Mouse (Mus musculus): ENCODE results near the gene Fabp2.
A peak's percentile ranks its signal among the peaks of the same experiment; 100 is the strongest.

The Fabp2 gene

GRCm38 (mm10) chr3:122919260-122919659, 24.4 kb downstream of the Fabp2 start, which contains the start of gene Gm10959:
Gm10959 (minus strand) TSS chr3:122919360.
- no peak for DNase-seq (ENCODE audit: low read depth, low spot score)

GRCm38 (mm10) chr3:122920572-122921435, 25.9 kb downstream of the Fabp2 start:
- DNase-seq (ENCODE audit: low read depth, low spot score), result no peak

DNA sequence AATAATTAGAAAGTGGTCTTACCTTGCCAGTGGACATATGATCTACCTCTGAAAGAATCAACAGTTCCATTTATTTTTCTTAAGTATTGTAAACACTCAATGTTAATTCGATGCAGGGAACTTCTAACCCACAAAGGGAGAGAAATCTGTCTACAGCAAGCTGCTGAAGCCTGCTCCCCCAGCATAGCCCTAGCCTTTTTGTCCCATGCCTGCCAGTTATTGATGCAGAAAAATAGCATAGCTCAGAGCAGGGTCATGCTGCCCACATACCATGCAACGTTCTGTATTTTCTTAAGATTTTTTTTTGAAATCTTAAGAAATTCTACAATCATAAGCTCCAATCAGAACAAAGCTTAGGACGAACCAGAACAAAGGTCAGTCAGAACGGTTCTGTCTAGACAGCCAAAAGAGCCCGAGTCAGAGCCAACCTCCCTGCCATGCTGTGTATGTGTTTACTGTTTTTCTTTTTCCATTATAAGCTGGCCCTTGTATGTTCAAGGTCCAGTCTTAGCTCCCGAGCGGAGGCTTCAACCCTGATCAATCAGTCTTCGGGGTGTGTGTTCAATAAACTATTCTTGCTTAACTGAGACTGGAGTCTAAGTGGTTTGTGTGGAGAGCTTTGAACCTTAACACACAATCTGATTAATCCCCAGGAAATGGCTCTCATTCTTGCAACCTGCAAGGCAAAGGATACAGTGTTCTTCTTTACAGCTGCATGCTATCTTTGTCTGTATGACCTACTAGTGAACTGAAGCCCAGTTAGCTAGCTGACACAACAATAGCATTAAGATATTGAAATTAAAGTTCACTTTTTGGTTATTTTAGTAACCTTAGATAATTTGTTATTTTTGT, 27.0 kb downstream of the Fabp2 start:
- no peak for DNase-seq (ENCODE audit: low read depth, low spot score)

GRCm38 (mm10) chr3:122923147-122923546, 28.3 kb downstream of the Fabp2 start:
- DNase-seq (ENCODE audit: low read depth, low spot score), result peak; percentile 16

DNA sequence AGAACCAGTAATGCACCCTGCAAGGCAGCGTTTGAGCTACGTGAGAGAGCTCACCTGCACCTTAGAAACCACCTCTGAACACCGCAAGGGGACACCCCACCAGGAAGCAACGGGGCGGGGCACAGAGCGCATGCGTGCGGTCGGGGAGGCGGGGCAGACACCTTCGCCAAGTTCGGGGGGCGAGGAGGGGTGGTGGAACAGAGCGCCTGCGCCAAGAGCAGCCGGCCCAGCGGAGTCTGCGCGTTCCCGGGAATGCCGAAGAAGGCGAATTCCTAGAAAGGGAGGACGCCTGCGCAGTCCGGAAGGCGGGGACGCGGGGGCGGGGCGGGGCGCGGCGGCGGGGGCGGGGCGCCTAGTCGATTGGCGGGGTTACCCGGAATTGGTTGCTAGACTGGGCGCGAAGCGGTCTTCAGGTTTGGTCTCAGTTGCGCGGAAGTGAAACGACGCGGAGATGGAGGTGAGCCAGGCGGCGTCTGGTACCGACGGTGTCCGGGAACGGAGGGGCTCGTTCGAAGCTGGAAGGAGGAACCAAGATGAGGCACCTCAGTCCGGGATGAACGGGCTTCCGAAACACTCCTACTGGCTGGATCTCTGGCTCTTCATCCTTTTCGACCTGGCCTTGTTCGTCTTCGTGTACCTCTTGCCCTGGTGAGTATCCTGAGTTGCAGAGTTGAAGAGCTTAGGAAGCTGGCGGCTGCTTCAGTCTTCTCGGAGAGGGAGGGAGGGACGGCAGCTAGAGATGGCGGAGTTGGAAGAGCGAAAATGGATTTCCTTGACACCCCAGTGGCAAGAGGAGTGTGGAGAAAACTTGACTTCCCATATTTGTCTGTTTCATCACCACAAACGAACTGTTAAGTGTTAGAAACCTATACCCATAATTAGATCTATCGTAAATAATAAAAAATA, 29.4 kb downstream of the Fabp2 start, which contains the start of gene 1810037I17Rik:
Gene 1810037I17Rik, plus strand, starts transcription at position 195 of the 906 bp plus-strand sequence.
- DNase-seq (ENCODE audit: low read depth, low spot score), result peak; percentile 97

- DNase-seq (ENCODE audit: low read depth, low spot score), result no peak
These were observed 34.9 kb downstream of the Fabp2 start for GRCm38 (mm10) chr3:122929723-122930122.

DNA sequence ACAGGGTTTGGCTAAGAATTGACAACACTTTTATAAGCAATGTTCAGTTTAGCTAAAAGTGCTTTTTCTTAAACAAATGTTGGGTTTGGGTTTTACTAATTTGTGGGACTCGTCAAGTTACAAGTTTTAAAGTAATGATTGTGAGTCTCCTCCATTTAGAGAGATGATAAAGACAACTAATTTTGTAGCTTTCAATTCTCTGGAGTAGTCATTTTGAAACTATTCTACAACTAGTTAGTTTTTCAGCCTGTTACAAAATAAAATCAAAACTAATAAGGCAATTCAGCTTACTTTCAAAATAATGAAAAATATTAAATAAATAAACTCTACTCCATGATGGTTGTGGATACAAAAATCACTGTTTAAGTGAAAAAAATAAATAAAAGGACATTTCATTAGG, 37.6 kb downstream of the Fabp2 start:
- DNase-seq (ENCODE audit: low read depth, low spot score), result no peak

- peak; percentile 72 for DNase-seq (ENCODE audit: low read depth, low spot score)
These were observed 42.3 kb downstream of the Fabp2 start for GRCm38 (mm10) chr3:122937176-122937575.

DNA sequence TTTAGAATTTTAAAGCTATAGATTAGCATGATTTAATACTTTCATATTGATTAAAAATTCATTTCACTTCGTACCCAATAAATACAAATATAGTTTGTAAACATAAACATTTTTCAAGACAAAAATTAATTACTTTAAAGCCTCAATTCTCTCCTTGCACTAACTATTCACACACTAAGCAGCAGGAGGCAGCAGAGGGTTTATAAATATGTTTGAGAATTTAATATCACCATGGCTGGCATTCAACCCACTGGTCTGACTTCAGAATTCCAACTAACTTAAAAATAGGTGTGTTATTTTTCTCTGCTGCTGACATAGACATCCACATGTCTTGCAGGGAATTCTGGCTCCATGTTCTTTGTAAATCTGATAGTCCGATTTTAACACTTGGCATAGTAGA, 44.3 kb downstream of the Fabp2 start:
- DNase-seq (ENCODE audit: low read depth, low spot score), result no peak

GRCm38 (mm10) chr3:122943387-122943890, 48.6 kb downstream of the Fabp2 start:
- no peak for DNase-seq (ENCODE audit: low read depth, low spot score)
